Mouse (Mus musculus) limb, embryonic 10.5 days (tissue): Measurements from ENCODE around the gene Rasgef1c. TPM values are rescaled to one million over a fixed set of nuclear protein-coding genes. Genes with fewer than 3 reads are reported as not detected.

Source experiments
- DNase-seq: peaks from one replicate; pipeline ENCODE4 v3.0.0-alpha.2; 2017; ENCODE audit warnings: low spot score
- H3K27ac ChIP-seq: fragments of 300-500 bp; sonication (generic); 2 replicates; pipeline ENCODE4 v1.5.1; 2016; ENCODE audit warnings: mild to moderate bottlenecking
- H3K27me3 ChIP-seq: fragments of 300-500 bp; sonication (generic); 2 replicates; pipeline ENCODE4 v1.6.1; 2016; ENCODE audit warnings: low read depth, mild to moderate bottlenecking; ENCODE audit not compliant: poor library complexity, severe bottlenecking
- H3K36me3 ChIP-seq: fragments of 300-500 bp; sonication (generic); 2 replicates; pipeline ENCODE4 v1.6.1; 2016; ENCODE audit warnings: mild to moderate bottlenecking, moderate library complexity
- H3K4me1 ChIP-seq: fragments of 300-500 bp; sonication (generic); 2 replicates; pipeline ENCODE4 v1.6.1; 2016
- H3K4me3 ChIP-seq: fragments of 300-500 bp; sonication (generic); 2 replicates; pipeline ENCODE4 v1.5.1; 2016; ENCODE audit warnings: mild to moderate bottlenecking, moderate library complexity
- H3K9me3 ChIP-seq: fragments of 300-500 bp; sonication (generic); replicated peaks from 2 replicates; pipeline ENCODE4 v1.6.1; 2016; ENCODE audit warnings: mild to moderate bottlenecking
- WGBS: fragments of 180-500 bp; shearing (Covaris S2); methylation state at CpG from one replicate; pipeline ENCODE4 v1.1.7; 2016; 5-methylcytosine and 5-hydroxymethylcytosine counted together
- polyA plus RNA-seq: library from polyadenylated mRNA; unstranded; fragments of >200 nt; fragmentation: Nextera tagmentation; extraction: Ambion mirVana; gene quantifications from 2 replicates; pipeline ENCODE4 v1.2.1, GENCODE M21; 2016

Gene Rasgef1c
- polyA plus RNA-seq, 1 experiment from 2014 or later, result 0.15 TPM

GRCm38 (mm10) chr11:49958017-49958416 is 56.4 kb downstream of the Rasgef1c start:
- no peak overlapping the region for H3K4me3 ChIP-seq
- no peak overlapping the region for H3K27ac ChIP-seq
- no peaks in the 10 kb centered on the region for H3K4me1 ChIP-seq
- H3K27me3 ChIP-seq, result peaks cover 34% of the 10 kb centered on the region
- H3K9me3 ChIP-seq, result no peaks in the 10 kb centered on the region
- no peak for DNase-seq
- H3K36me3 ChIP-seq, result no peaks in the 10 kb centered on the region
- WGBS, result 85% methylated on average over 10 of the region's 10 CpGs

- peak; percentile 89 for DNase-seq
- no peaks in the 10 kb centered on the region for H3K36me3 ChIP-seq
- H3K27ac ChIP-seq, result no peak overlapping the region
- no peaks in the 10 kb centered on the region for H3K4me1 ChIP-seq
- no peaks in the 10 kb centered on the region for H3K9me3 ChIP-seq
- 38% methylated on average over 10 of the region's 10 CpGs for WGBS
- H3K27me3 ChIP-seq, result peaks cover 22% of the 10 kb centered on the region; the same call in 1 of the 2 replicates
- no peak overlapping the region for H3K4me3 ChIP-seq
Measured at GRCm38 (mm10) chr11:49961098-49961740, 59.6 kb downstream of the Rasgef1c start.

- 76% methylated on average over 3 of the region's 3 CpGs for whole genome bisulfite sequencing
- DNase-seq, result no peak
- peaks cover 10% of the 10 kb centered on the region; the same call in 1 of the 2 replicates for H3K27me3 ChIP-seq
- no peak overlapping the region for H3K4me3 ChIP-seq
- no peaks in the 10 kb centered on the region for H3K36me3 ChIP-seq
- H3K4me1 ChIP-seq, result no peaks in the 10 kb centered on the region
- no peak overlapping the region for H3K27ac ChIP-seq
- H3K9me3 ChIP-seq, result no peaks in the 10 kb centered on the region
Measured at GRCm38 (mm10) chr11:49965320-49965719, 63.7 kb downstream of the Rasgef1c start.

GRCm38 (mm10) chr11:49969692-49970091 is 68.1 kb downstream of the Rasgef1c start:
- no peak for DNase-seq
- H3K4me1 ChIP-seq, result no peaks in the 10 kb centered on the region
- 86% methylated on average over 2 of the region's 2 CpGs for WGBS
- no peak overlapping the region for H3K27ac ChIP-seq
- H3K36me3 ChIP-seq, result no peaks in the 10 kb centered on the region
- H3K9me3 ChIP-seq, result no peaks in the 10 kb centered on the region
- H3K4me3 ChIP-seq, result no peak overlapping the region
- no peaks in the 10 kb centered on the region for H3K27me3 ChIP-seq

GRCm38 (mm10) chr11:49973657-49974340 is 72.2 kb downstream of the Rasgef1c start:
- DNase-seq, result no peak
- Histone ChIP-seq H3K27ac (no peak overlapping the region), H3K4me3 (no peak overlapping the region), H3K27me3 (no peaks in the 10 kb centered on the region), H3K9me3 (no peaks in the 10 kb centered on the region), H3K36me3 (no peaks in the 10 kb centered on the region), H3K4me1 (no peaks in the 10 kb centered on the region)
- WGBS, result 85% methylated on average over 10 of the region's 10 CpGs

- Histone ChIP-seq H3K4me3 (no peak overlapping the region), H3K27me3 (no peaks in the 10 kb centered on the region), H3K9me3 (no peaks in the 10 kb centered on the region), H3K4me1 (no peaks in the 10 kb centered on the region), H3K36me3 (no peaks in the 10 kb centered on the region), H3K27ac (no peak overlapping the region)
- 57% methylated on average over 1 of the region's 1 CpGs for WGBS
- DNase-seq, result no peak
Measured at GRCm38 (mm10) chr11:49974675-49975074, 73.0 kb downstream of the Rasgef1c start.

- H3K4me1 ChIP-seq, result no peaks in the 10 kb centered on the region
- WGBS, result 89% methylated on average over 10 of the region's 10 CpGs
- H3K9me3 ChIP-seq, result no peaks in the 10 kb centered on the region
Measured at GRCm38 (mm10) chr11:49977963-49978568, 76.4 kb downstream of the Rasgef1c start.

GRCm38 (mm10) chr11:49978935-49979334 is 77.3 kb downstream of the Rasgef1c start:
- no peak overlapping the region for H3K4me3 ChIP-seq
- no peak overlapping the region for H3K27ac ChIP-seq
- no peak for DNase-seq
- H3K36me3 ChIP-seq, result no peaks in the 10 kb centered on the region
- H3K27me3 ChIP-seq, result no peaks in the 10 kb centered on the region
- H3K4me1 ChIP-seq, result no peaks in the 10 kb centered on the region
- 93% methylated on average over 8 of the region's 8 CpGs for WGBS
- H3K9me3 ChIP-seq, result no peaks in the 10 kb centered on the region

More at GRCm38 (mm10) chr11:49977963-49978568, 76.4 kb downstream of the Rasgef1c start:
- no peak for DNase-seq
- Histone ChIP-seq H3K27ac (no peak overlapping the region), H3K4me3 (no peak overlapping the region), H3K27me3 (no peaks in the 10 kb centered on the region), H3K36me3 (no peaks in the 10 kb centered on the region)

- no peak overlapping the region for H3K27ac ChIP-seq
- H3K36me3 ChIP-seq, result no peaks in the 10 kb centered on the region
- H3K4me3 ChIP-seq, result no peak overlapping the region
- H3K4me1 ChIP-seq, result no peaks in the 10 kb centered on the region
- H3K27me3 ChIP-seq, result no peaks in the 10 kb centered on the region
- 76% methylated on average over 6 of the region's 6 CpGs for WGBS
- H3K9me3 ChIP-seq, result no peaks in the 10 kb centered on the region
- DNase-seq, result no peak
Measured at GRCm38 (mm10) chr11:49980681-49981235, 79.1 kb downstream of the Rasgef1c start.

GRCm38 (mm10) chr11:49981321-49981963 is 79.8 kb downstream of the Rasgef1c start:
- no peak overlapping the region for H3K4me3 ChIP-seq
- H3K36me3 ChIP-seq, result no peaks in the 10 kb centered on the region
- DNase-seq, result no peak
- H3K9me3 ChIP-seq, result no peaks in the 10 kb centered on the region
- no peaks in the 10 kb centered on the region for H3K4me1 ChIP-seq
- WGBS, result 81% methylated on average over 7 of the region's 7 CpGs
- no peak overlapping the region for H3K27ac ChIP-seq
- no peaks in the 10 kb centered on the region for H3K27me3 ChIP-seq

- no peak overlapping the region for H3K27ac ChIP-seq
- no peaks in the 10 kb centered on the region for H3K9me3 ChIP-seq
- H3K4me1 ChIP-seq, result no peaks in the 10 kb centered on the region
- no peaks in the 10 kb centered on the region for H3K36me3 ChIP-seq
- WGBS, result 91% methylated on average over 4 of the region's 4 CpGs
- H3K27me3 ChIP-seq, result no peaks in the 10 kb centered on the region
- DNase-seq, result no peak
- no peak overlapping the region for H3K4me3 ChIP-seq
Measured at GRCm38 (mm10) chr11:49982094-49982493, 80.5 kb downstream of the Rasgef1c start.

- Histone ChIP-seq H3K4me3 (no peak overlapping the region), H3K27me3 (no peaks in the 10 kb centered on the region), H3K4me1 (no peaks in the 10 kb centered on the region), H3K27ac (no peak overlapping the region), H3K9me3 (no peaks in the 10 kb centered on the region), H3K36me3 (no peaks in the 10 kb centered on the region)
- no peak for DNase-seq
- WGBS, result 63% methylated on average over 4 of the region's 4 CpGs
Measured at GRCm38 (mm10) chr11:49982881-49983280, 81.2 kb downstream of the Rasgef1c start.
